Mouse (Mus musculus): Measurements from ENCODE around the gene Dag1.
A peak's percentile ranks its signal among the peaks of the same experiment; 100 is the strongest.
"Not testable (repeated sequence)": the region's sequence is repeated elsewhere in the genome, so short reads cannot be mapped to it uniquely, and the experiment has no call there.

Gene Dag1

DNA sequence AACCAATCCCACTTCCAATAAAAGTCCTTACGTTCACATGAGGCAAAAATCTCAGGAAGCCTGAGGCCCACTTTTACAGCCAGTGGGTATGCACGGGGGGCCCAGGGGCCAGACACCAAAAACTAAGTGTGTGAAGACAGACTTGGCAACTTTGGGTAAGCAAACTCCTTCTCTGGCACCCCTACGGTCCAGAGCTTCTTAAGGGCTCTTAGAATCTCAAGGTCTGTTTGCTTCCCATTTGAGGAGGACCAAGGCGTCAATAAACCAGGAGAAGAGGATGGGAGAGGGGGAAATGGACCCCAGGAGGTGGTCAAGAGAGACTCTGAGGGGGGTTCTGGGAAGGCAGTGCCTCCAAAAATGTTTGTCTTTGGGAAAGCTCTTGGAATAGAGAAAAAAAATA lies 9.7 kb upstream of the Dag1 start:
- DNase-seq (ENCODE audit: low read depth): no peak

DNA sequence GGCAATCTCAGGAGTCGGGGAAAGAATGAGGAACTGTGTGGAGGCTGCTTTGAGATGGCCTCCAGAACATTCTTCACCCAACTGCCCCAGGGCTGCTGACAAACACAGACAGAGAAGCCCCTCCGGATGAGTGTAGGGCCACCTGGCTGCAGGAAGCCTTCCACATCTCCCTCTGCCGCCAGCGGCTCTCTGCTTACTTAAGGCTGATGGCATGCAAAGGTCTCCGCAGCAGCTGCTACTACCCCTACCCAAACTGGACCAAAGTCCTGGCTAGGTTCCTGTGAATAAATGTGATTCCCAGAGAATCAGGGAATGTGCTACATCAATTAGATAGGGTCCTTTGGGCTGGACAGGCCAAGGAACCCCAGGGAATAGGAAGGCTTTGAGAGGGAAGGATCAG lies 8.9 kb upstream of the Dag1 start:
- DNase-seq (ENCODE audit: low read depth): no peak

DNA sequence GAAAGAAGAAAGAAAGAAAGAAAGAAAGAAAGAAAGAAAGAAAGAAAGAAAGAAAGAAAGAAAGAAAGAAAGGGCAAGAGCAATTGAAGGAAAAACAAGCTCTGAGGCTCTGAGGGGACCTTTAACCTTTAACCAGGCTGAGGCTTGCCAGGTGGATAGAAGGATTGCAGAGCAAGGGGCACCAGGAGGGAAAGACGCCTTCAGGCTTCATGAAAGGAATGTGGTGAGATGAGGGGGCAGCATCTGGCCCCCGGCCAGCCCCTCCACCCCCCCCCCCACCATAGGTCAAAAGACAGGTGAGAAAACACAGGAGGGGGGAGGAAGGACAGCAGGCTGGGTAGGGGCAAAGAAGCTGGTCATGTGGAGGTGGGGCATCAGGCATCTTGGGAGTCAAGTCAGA lies 8.2 kb upstream of the Dag1 start:
- DNase-seq (ENCODE audit: low read depth): no peak

DNA sequence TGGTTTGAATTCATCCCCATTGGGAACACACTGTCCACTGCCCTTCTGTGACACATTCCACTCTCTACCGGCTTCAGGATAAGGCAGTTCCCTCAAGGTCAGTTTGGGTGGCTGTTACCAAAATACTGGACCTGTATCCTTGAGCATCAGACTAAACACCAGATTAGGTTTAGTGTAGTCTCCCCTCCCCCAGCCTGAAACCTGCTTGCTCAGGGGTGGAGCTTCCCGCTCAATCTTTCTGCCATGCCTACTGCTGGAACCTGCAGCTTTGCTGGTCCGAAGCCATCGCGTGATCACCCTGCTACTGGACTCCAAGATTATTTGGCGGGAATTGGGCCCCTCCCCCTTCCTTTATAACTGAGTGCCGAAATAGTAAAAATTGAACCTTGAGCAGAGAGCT lies 4.9 kb upstream of the Dag1 start:
- DNase-seq (ENCODE audit: low read depth): not testable (repeated sequence)

DNA sequence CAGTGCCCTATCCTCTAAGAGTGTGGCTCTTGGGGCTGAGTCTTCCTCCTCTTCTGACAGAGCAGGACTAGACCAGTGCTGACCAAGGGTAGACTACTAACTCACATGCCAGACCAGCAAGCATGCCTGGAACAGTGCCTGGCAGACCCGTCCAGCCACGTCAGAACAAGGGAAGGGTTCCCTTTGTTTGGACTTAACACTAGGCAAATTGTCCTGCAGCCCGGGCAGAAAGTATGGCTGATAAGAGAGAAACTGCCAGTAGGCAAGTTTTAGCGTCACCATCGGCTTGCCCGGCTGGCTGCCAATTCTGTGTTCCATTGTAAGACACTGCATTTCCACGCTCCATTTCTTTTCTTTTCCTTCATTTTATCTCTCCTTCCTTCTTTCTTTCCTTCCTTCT lies 3.9 kb upstream of the Dag1 start:
- DNase-seq (ENCODE audit: low read depth): no peak

DNA sequence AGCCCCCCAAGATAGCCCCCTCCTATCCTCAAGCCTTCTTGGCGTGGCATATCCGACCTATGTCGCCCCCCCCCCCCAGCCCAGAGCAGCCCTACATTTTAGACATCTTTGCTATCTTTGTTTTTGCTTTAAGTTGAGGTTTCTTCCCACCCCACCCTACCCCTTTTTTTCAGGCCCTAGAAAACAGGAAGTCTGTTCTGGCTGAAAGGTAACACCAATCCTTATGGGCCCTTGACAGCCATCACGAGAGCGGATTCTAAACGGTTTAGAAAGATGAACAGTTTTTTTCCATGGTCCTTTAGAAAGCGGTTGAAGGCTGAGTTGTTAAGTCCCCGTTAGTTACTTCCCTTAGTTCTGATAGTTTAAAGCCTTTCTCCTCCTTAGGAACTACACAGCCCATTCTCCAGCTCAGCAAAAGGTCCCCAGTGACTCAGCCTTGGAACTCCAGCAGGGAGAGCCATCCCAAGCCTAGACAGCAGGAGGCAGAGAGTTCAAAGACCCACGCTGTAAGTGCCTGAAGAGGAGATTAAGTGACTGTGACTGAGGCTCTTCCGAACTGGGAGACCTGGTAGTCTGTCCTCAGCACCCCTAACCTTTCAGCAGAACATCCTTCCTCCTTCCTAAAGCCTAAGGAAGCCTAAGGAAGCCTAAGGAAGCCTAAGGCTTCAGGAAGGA lies 2.6 kb upstream of the Dag1 start:
- DNase-seq (ENCODE audit: low read depth): no peak

DNA sequence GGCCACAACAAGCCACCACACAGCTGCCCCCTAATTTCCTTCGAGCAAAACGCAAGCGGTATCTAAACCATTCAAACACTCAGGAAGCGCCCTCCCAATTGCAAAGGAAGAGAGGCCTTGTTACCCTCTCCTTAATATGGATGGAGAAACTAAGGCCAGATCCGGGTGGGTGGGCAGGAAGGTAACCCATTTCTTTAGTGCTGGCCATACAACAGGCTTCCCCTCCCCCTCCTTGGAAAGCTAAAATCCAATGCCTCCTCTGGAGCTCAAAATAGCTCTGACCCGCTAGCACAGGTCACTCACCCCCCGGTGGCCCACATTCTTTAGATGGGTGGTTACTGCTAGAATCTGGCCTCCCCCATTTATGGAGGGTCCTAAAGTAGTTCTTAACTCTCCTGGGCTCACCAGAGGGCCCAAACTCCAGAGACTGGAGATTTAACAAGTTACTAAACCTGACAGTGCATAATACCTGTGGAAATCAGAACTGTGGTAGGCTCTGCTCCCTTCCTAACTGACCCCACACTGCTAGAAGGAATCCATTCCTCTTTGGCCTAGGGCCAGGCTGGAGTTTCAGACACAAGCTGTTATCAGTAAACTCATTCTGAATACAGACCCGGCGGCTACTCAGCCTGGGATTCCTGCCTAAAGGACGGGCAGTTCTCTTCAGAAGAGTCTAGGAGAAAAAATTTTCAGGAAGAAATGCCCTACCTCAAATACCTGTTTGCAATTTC lies 598 bp upstream of the Dag1 start:
- no peak for DNase-seq (ENCODE audit: low read depth)

DNA sequence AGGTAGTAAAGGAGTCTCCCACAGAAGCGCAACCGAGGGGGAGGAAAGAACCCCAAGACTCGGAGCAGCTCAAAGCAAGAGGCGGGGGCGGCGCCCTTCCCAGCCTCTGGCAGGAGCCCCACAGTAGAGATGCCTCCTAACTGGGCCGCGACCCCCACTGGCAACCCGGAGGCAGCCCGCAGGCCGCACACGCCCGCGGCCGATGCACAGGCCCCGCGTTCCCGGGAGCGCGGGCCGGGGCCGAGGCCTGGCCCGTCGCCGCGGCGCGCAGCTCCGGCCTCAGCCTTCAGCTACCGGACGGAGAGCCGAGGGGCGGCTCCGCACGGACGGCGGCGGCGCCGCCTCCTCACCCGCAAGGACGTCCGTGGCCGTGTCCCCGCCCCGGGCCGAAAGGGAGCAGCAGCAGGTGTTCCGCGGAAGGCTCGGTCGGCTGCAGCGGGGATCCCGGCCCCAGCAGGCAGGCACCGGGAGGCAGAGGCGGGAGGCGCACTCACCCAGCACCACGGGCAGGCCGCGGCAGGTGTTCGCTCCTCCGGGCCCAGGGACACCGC lies 552 bp downstream of the Dag1 start:
- no peak for DNase-seq (ENCODE audit: low read depth)

DNA sequence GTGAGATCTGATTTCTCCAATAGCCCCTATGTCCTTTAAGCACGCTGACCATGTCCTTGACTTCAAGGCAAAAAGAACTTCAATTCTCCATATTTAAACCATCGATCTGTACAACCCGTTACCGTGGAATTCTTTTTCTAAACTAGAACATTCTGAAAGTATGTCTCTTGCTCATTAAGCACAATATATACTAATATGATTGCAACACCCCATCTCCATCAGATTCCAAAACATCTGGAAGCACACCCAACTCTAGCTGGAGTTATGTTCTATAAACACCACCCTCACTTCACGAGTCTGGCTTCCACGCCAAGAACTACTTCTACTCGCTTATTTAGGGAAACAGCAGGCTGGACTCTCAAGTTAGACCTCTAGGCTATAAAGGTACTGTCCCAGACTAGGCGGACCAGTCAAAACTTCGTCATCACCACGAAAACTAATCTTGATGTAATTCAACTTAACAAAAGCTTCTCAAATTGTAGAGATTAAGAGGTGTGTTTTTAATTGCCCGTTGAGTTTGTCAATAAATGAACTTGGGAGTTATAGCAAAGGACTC lies 1.2 kb downstream of the Dag1 start:
- DNase-seq (ENCODE audit: low read depth): no peak

DNA sequence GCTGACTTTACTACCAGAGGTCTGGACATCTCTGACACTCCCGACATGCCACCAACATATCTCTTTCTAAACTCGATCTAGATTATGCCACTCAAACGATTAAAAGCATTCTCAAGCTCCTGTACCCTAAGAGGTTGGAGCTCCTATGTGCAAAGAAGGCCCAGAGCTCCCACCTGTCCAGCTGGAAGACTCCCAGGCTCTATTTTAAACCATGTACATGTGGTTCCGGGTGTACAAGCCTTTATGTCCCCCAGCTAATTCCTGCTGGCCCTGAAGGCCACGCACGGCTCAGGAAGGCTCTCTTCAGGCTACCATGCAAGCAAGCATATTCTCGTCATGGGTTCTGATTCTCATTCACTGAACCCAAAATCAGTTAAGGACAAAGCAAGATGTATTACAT lies 1.9 kb downstream of the Dag1 start:
- DNase-seq (ENCODE audit: low read depth): no peak

DNA sequence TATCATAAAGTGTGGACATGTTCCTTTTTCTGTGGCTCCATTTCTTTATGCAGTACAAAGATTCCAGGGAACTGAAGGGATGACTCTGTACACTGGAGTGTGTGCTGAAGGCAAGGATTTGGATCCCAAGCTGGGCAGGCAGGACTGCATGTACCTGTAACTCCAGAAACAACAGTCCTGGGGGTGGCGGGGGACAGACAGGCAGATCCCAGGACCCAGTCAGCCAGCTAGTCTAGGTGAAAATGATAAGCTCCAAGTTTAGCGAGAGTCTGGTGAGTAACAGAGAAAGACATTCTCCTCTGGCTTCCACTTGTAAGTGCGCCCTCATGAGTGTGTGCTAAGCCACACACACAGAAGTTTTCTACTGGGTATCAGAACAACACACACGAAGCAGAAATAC lies 3.2 kb downstream of the Dag1 start:
- no peak for DNase-seq (ENCODE audit: low read depth)

DNA sequence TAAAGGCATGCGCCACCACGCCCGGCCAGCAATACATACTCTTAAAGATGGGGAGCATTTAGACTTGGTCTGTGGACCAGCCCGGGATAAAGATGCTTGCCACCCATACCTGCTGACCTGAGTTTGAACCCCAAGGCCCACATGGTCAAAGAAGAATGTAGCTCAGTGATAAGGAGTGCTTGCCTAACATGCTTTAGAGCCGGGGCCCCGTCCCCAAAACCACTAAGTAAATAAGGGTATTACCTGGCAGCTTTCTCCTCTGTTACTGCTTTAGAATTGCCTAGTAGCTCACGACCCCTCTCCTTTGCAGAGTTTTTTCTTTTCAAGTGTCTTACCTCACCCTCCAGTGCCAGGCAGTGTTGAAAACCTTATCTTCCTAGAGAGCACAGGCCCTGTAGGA lies 11.0 kb downstream of the Dag1 start:
- DNase-seq (ENCODE audit: low read depth): no peak

DNA sequence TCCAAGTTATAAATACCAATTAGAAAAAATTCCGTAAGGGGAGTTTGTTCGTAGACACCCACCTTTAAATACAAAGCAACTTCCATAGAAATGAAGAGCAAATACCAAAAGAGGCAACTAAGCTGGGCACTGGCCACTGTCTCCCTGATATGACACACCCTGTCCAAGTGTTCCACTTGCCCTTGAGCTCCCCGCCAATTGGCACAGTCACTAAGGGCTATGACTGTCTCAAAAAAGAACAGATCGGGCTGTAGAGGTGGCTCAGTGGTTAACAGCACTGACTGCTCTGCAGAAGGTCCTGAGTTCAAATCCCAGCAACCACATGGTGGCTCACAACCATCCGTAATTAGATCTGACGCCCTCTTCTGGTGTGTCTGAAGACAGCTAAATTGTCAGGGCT lies 11.9 kb downstream of the Dag1 start:
- DNase-seq (ENCODE audit: low read depth): no peak

DNA sequence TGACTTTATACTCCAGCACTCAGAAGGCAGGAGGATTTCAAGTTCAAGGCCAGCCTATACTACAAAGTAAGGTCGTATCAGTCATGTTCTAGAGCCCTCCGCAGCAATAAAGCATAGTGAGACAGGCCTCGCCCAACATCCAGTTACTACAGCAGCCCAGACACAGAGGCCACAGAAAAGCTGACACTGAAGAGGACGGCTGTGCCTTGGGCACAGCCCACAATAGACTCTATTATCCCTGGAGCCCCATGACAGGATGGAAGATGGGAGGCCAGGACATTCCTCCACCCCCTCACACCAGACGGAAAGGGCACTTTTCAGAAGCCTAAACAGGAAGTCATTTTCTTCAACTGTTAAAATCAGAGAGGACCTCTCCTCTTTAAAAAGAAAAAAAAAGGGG lies 14.8 kb downstream of the Dag1 start:
- DNase-seq (ENCODE audit: low read depth): no peak

DNA sequence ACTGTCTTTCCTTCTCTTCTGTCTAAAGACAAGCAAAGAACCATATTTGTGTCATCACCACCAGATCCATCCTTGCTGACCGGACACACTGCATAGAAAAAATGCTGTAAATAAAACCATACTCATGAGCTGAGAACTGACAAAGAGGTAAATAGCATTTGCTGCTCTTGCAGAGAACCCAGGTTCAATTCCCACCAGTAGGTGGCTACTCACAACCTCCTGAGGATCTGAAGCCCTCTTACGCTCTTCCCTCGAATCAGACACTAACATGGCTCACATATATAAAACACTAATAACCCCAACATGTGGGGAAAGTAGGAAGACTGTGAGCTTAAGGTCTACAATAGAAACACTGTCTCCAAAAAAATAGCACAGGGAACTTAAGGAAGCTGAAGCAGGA lies 18.8 kb downstream of the Dag1 start:
- DNase-seq (ENCODE audit: low read depth): peak; percentile 52

DNA sequence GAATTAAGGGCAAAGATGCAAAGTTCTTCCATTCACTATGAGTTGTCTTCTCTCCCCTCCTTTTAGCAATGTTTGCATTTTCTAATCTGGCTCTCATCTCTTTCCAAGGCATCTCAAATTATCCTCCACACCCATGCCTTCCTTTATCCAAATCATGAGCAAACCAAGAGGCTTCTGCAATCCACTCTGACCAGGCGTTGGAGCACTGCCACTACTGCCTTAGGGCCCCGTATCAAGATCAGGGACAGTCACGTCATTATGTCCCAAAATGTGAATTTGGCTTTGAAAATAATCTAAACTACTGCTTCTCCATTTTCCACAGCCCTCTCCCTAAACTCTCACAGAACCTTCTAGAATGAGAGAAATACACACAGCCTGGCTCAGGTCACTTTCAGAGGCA lies 19.2 kb downstream of the Dag1 start:
- no peak for DNase-seq (ENCODE audit: low read depth)

DNA sequence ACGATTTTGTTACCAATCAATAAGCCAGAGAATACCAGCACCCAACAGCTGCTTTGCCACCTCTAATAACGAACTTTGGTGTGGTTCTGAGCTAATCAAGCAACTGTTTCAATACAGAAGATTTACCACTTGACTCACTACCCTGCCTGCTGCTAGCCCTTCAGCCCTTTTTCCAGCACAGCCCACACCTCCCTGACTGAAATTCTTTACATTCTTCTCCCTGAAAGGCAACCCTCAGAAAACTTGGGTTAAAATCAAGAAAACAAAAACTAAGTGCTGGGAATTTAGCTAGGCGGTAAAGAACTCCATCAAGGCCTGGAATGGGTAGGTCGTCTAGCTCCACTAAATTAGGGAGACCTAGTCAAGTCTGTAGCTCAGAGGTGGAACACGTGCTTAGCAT lies 23.8 kb downstream of the Dag1 start:
- DNase-seq (ENCODE audit: low read depth): no peak

DNA sequence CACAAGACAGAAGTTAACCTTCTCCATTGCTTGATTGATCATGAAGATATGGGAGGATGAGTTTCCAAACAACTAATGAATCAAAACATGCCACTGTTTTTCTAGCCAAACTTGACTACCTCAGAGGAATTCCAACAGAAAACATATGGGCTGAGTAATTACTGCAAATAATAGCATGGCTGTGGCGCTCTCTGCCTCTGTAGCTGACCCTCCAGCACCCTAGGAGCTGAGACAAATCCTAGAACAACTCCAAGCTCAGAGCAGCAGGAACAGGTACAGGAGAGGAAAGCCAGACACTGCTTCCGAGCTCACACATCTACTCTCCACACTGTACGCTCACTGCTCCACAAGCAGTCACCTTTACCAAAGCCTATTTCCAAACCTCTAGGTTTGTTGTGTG lies 24.9 kb downstream of the Dag1 start:
- DNase-seq (ENCODE audit: low read depth): no peak

DNA sequence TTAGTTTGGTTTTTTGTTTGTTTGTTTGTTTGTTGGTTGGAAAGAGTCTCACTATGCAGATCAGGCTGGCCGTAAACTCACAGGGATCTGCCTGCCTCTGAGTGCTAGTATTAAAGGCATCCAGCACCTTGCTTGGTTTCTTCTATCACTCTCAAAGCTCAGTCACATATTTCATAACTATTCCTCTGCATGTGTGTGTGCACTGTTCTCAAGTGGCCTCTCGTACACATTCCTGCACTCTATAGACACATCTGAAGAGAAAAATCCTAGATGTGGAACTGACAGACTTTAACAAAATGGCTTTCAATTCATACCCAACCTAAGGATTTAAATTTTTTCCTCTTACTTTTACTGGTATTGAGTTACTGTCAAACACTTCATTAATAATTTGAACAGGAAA lies 25.4 kb downstream of the Dag1 start:
- no peak for DNase-seq (ENCODE audit: low read depth)

DNA sequence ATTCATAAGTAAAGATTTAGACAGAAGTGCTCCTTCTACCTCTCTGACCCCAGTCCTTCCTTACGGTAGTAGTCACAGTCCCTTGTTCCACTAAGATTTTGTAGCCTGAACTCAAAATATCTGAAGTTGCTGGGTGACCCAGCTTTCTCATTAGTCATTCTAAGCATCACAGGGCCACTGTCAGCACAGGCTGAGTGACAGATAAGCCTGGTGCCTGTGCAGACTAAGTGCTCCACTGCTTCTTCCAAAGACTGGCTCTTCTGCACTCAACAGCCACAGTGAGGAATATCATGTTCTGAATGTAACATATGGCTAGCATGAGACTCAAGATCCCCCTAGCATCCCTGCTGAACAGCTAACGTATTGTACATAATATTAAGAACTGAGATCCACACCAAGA lies 29.1 kb downstream of the Dag1 start:
- DNase-seq (ENCODE audit: low read depth): no peak

DNA sequence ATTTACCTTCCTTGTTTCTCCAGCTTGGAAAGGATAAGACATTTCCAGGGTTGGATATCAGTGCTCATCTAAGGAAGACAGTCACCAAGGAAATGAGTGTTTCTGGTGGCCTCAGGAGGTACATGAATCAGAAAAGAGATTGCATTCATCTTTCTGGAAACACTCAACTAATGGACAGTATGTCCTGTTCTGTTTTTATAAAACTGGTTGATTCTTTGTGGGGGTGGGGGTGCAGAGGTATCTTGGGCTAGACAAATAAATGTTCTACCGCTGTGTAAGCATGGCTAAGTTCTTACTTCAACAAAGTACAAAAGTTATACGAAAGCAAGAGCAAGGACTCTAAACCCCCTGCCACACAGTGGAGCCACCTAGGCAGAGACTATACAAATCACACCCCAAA lies 30.9 kb downstream of the Dag1 start:
- DNase-seq (ENCODE audit: low read depth): no peak

DNA sequence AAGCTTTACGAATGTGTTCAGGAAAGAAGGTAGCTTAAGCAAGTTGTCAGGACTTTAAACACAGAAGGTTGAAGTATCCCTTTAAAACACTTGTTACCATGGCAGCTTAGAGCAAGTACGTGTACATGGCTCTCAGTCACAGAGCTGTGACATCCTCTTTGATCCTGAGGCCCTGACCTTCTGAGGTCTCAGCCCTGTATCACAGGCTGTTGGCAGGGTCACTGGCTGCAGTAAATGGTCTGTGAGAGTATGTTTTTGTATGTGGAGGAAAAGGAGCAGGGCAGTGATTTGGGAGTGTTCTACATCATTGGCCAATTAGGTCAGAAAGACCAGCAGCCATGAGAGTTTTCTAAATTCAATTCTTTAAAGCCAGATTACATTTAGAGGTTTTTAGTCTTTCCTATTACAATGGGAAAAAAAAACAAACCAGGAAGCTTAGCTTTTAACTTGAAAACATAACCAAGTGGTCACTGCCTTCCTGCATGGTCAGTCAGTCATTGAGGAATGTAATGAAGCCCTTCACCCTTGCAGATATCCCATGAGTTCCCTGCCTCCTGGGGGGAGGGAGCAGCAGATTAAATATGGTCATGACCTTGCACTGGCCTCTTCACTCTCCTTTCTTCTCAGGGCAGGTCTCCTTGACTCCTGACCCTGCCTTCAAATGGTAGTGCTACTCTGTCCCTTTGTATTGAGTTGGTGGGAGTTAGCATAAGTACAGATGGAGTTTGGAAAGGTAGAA lies 35.7 kb downstream of the Dag1 start:
- DNase-seq (ENCODE audit: low read depth): no peak

DNA sequence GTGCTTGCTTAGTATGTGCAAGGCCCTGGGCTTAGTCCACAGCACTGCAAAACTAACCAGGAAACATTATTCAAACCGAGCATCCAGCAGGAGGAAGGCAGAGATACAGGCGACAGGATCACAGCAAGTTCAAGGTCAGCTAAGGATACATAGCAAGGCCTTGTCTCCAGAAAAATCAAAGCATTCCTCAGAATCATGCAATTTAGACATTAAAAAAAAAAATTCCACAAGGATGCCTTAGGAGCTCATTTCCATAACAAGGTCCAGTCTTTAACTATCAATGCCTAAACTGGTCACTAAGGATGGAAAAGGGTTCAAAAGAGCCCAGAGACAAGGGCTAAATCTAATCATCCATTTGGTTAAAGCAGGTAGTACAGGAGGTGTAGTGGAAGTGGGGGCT lies 38.6 kb downstream of the Dag1 start:
- DNase-seq (ENCODE audit: low read depth): no peak

Measured in induced T-regulatory cell, adult 2 months (primary cell).